Mouse (Mus musculus): ENCODE data around the gene Tmem252. TPM values are rescaled to one million over a fixed set of nuclear protein-coding genes. Genes with fewer than 3 reads are reported as not detected.

The Tmem252 gene
- polyA plus RNA-seq, 1 experiment from 2014 or later = 0.44 TPM

- DNase-seq (ENCODE audit: low spot score) = no peak
- WGBS = 81% methylated on average over 9 of the region's 9 CpGs
- H3K4me1 ChIP-seq = peaks cover 23% of the 10 kb centered on the region
- H3K9me3 ChIP-seq (replicated peaks) = no peaks in the 10 kb centered on the region
- H3K36me3 ChIP-seq = no peaks in the 10 kb centered on the region
- H3K27ac ChIP-seq (replicated peaks) = no peak overlapping the region
- H3K4me3 ChIP-seq = no peak overlapping the region
- no peaks in the 10 kb centered on the region for H3K27me3 ChIP-seq (ENCODE audit: low read depth, poor library complexity, severe bottlenecking)
Observed at GRCm38 (mm10) chr19:24653230-24653799, 20.5 kb upstream of the Tmem252 start.

GRCm38 (mm10) chr19:24656981-24657380, 16.8 kb upstream of the Tmem252 start:
- DNase-seq (ENCODE audit: low spot score) = no peak
- Histone ChIP-seq H3K27me3 (ENCODE audit: low read depth, poor library complexity, severe bottlenecking) (no peaks in the 10 kb centered on the region), H3K27ac (replicated peaks) (no peak overlapping the region), H3K9me3 (replicated peaks) (no peaks in the 10 kb centered on the region), H3K4me3 (no peak overlapping the region), H3K36me3 (no peaks in the 10 kb centered on the region), H3K4me1 (peaks cover 13% of the 10 kb centered on the region)
- WGBS = 88% methylated on average over 3 of the region's 3 CpGs

- H3K27me3 ChIP-seq (ENCODE audit: low read depth, poor library complexity, severe bottlenecking) = no peaks in the 10 kb centered on the region
- 94% methylated on average over 2 of the region's 2 CpGs for WGBS
Observed at GRCm38 (mm10) chr19:24662346-24662745, 11.5 kb upstream of the Tmem252 start.

GRCm38 (mm10) chr19:24665771-24666170, 8.0 kb upstream of the Tmem252 start:
- DNase-seq (ENCODE audit: low spot score) = no peak
- no peak overlapping the region for H3K4me3 ChIP-seq
- 81% methylated on average over 11 of the region's 11 CpGs for WGBS
- H3K4me1 ChIP-seq = no peaks in the 10 kb centered on the region
- no peaks in the 10 kb centered on the region for H3K9me3 ChIP-seq (replicated peaks)
- H3K36me3 ChIP-seq = no peaks in the 10 kb centered on the region
- no peak overlapping the region for H3K27ac ChIP-seq (replicated peaks)
- H3K27me3 ChIP-seq (ENCODE audit: low read depth, poor library complexity, severe bottlenecking) = no peaks in the 10 kb centered on the region

More at GRCm38 (mm10) chr19:24662346-24662745, 11.5 kb upstream of the Tmem252 start:
- H3K27ac ChIP-seq (replicated peaks) = no peak overlapping the region
- H3K4me3 ChIP-seq = no peak overlapping the region
- H3K36me3 ChIP-seq = no peaks in the 10 kb centered on the region
- no peak for DNase-seq (ENCODE audit: low spot score)
- no peaks in the 10 kb centered on the region for H3K9me3 ChIP-seq (replicated peaks)
- peaks cover 6% of the 10 kb centered on the region for H3K4me1 ChIP-seq

- no peak for DNase-seq (ENCODE audit: low spot score)
- WGBS = 84% methylated on average over 3 of the region's 3 CpGs
Observed at GRCm38 (mm10) chr19:24667527-24667926, 6.3 kb upstream of the Tmem252 start.

GRCm38 (mm10) chr19:24671571-24671970, 2.2 kb upstream of the Tmem252 start:
- no peak overlapping the region for H3K27ac ChIP-seq (replicated peaks)
- no peak for DNase-seq (ENCODE audit: low spot score)
- H3K4me3 ChIP-seq = no peak overlapping the region
- 53% methylated on average over 3 of the region's 3 CpGs for WGBS
- no peaks in the 10 kb centered on the region for H3K36me3 ChIP-seq
- H3K9me3 ChIP-seq (replicated peaks) = no peaks in the 10 kb centered on the region
- no peaks in the 10 kb centered on the region for H3K27me3 ChIP-seq (ENCODE audit: low read depth, poor library complexity, severe bottlenecking)
- 0 out of 2 replicates have a peak, but pooled peaks cover 4% of the 10 kb centered on the region for H3K4me1 ChIP-seq

More at GRCm38 (mm10) chr19:24667527-24667926, 6.3 kb upstream of the Tmem252 start:
- Histone ChIP-seq H3K27ac (replicated peaks) (no peak overlapping the region), H3K4me1 (0 out of 2 replicates have a peak, but pooled peaks cover 4% of the 10 kb centered on the region), H3K9me3 (replicated peaks) (no peaks in the 10 kb centered on the region), H3K27me3 (ENCODE audit: low read depth, poor library complexity, severe bottlenecking) (no peaks in the 10 kb centered on the region), H3K36me3 (no peaks in the 10 kb centered on the region), H3K4me3 (no peak overlapping the region)

- H3K36me3 ChIP-seq = no peaks in the 10 kb centered on the region
- no peaks in the 10 kb centered on the region for H3K9me3 ChIP-seq (replicated peaks)
- no peaks in the 10 kb centered on the region for H3K27me3 ChIP-seq (ENCODE audit: low read depth, poor library complexity, severe bottlenecking)
- H3K4me3 ChIP-seq = no peak overlapping the region
- H3K4me1 ChIP-seq = 0 out of 2 replicates have a peak, but pooled peaks cover 4% of the 10 kb centered on the region
- WGBS = 75% methylated on average over 10 of the region's 10 CpGs
- DNase-seq (ENCODE audit: low spot score) = no peak
- no peak overlapping the region for H3K27ac ChIP-seq (replicated peaks)
Observed at GRCm38 (mm10) chr19:24672366-24672960, 1.3 kb upstream of the Tmem252 start.

- Histone ChIP-seq H3K27ac (replicated peaks) (no peak overlapping the region), H3K9me3 (replicated peaks) (no peaks in the 10 kb centered on the region), H3K36me3 (no peaks in the 10 kb centered on the region), H3K4me3 (no peak overlapping the region), H3K27me3 (ENCODE audit: low read depth, poor library complexity, severe bottlenecking) (no peaks in the 10 kb centered on the region), H3K4me1 (0 out of 2 replicates have a peak, but pooled peaks cover 4% of the 10 kb centered on the region)
- WGBS = 90% methylated on average over 10 of the region's 10 CpGs
- no peak for DNase-seq (ENCODE audit: low spot score)
Observed at GRCm38 (mm10) chr19:24673331-24673730, 477 bp upstream of the Tmem252 start.

GRCm38 (mm10) chr19:24676429-24676828, 2.6 kb downstream of the Tmem252 start:
- Histone ChIP-seq H3K4me1 (0 out of 2 replicates have a peak, but pooled peaks cover 3% of the 10 kb centered on the region), H3K9me3 (replicated peaks) (no peaks in the 10 kb centered on the region), H3K4me3 (no peak overlapping the region), H3K27me3 (ENCODE audit: low read depth, poor library complexity, severe bottlenecking) (no peaks in the 10 kb centered on the region), H3K27ac (replicated peaks) (no peak overlapping the region), H3K36me3 (no peaks in the 10 kb centered on the region)
- DNase-seq (ENCODE audit: low spot score) = no peak
- 92% methylated on average over 7 of the region's 7 CpGs for WGBS

- Histone ChIP-seq H3K36me3 (no peaks in the 10 kb centered on the region), H3K4me3 (no peak overlapping the region), H3K27me3 (ENCODE audit: low read depth, poor library complexity, severe bottlenecking) (no peaks in the 10 kb centered on the region), H3K27ac (replicated peaks) (no peak overlapping the region), H3K9me3 (replicated peaks) (no peaks in the 10 kb centered on the region), H3K4me1 (no peaks in the 10 kb centered on the region)
- no peak for DNase-seq (ENCODE audit: low spot score)
- WGBS = 77% methylated on average over 8 of the region's 8 CpGs
Observed at GRCm38 (mm10) chr19:24677242-24677984, 3.6 kb downstream of the Tmem252 start.

- H3K27me3 ChIP-seq (ENCODE audit: low read depth, poor library complexity, severe bottlenecking) = no peaks in the 10 kb centered on the region
- 76% methylated on average over 12 of the region's 12 CpGs for WGBS
- no peak overlapping the region for H3K27ac ChIP-seq (replicated peaks)
- no peak for DNase-seq (ENCODE audit: low spot score)
- no peaks in the 10 kb centered on the region for H3K9me3 ChIP-seq (replicated peaks)
- no peaks in the 10 kb centered on the region for H3K4me1 ChIP-seq
- no peak overlapping the region for H3K4me3 ChIP-seq
- H3K36me3 ChIP-seq = no peaks in the 10 kb centered on the region
Observed at GRCm38 (mm10) chr19:24683016-24683720, 9.4 kb downstream of the Tmem252 start.

GRCm38 (mm10) chr19:24686411-24686810, 12.6 kb downstream of the Tmem252 start:
- Histone ChIP-seq H3K4me1 (no peaks in the 10 kb centered on the region), H3K36me3 (no peaks in the 10 kb centered on the region), H3K9me3 (replicated peaks) (no peaks in the 10 kb centered on the region), H3K27me3 (ENCODE audit: low read depth, poor library complexity, severe bottlenecking) (no peaks in the 10 kb centered on the region), H3K4me3 (no peak overlapping the region), H3K27ac (replicated peaks) (no peak overlapping the region)
- 91% methylated on average over 10 of the region's 10 CpGs for WGBS
- no peak for DNase-seq (ENCODE audit: low spot score)

All from midbrain, embryonic 10.5 days (tissue).